Mouse (Mus musculus): Measurements from ENCODE around the gene Pip5k1c.

The Pip5k1c gene

GRCm38 (mm10) chr10:81303761-81304160, 11.0 kb downstream of the Pip5k1c start:
- DNase-seq: no peak

GRCm38 (mm10) chr10:81304597-81305238, 12.0 kb downstream of the Pip5k1c start:
- peak; percentile 63 to 76 for DNase-seq

GRCm38 (mm10) chr10:81305663-81306062, 12.9 kb downstream of the Pip5k1c start:
- DNase-seq: no peak

- DNase-seq: no peak
These were observed 13.5 kb downstream of the Pip5k1c start for GRCm38 (mm10) chr10:81306173-81306668.

- DNase-seq: no peak
These were observed 14.3 kb downstream of the Pip5k1c start for GRCm38 (mm10) chr10:81306837-81307682.

- DNase-seq: no peak
These were observed 16.8 kb downstream of the Pip5k1c start for GRCm38 (mm10) chr10:81309571-81309970.

- no peak for DNase-seq
These were observed 20.8 kb downstream of the Pip5k1c start for GRCm38 (mm10) chr10:81313581-81313980.

GRCm38 (mm10) chr10:81314201-81314600, 21.4 kb downstream of the Pip5k1c start:
- no peak for DNase-seq

GRCm38 (mm10) chr10:81315587-81315986, 22.8 kb downstream of the Pip5k1c start:
- DNase-seq: no peak

GRCm38 (mm10) chr10:81316338-81317060, 23.7 kb downstream of the Pip5k1c start:
- peak; percentile 72 to 81 for DNase-seq

- peak; percentile 82 to 88 for DNase-seq
These were observed 24.5 kb downstream of the Pip5k1c start for GRCm38 (mm10) chr10:81317273-81317672.

GRCm38 (mm10) chr10:81318589-81319329, 26.0 kb downstream of the Pip5k1c start:
- DNase-seq: peak; percentile 44 to 50

GRCm38 (mm10) chr10:81319330-81319699, 26.6 kb downstream of the Pip5k1c start:
- DNase-seq: peak; percentile 51 to 59

- peak; percentile 98 to 99 for DNase-seq
These were observed 27.2 kb downstream of the Pip5k1c start for GRCm38 (mm10) chr10:81319741-81320549.

- DNase-seq: peak; percentile 99 to 100
These were observed 28.0 kb downstream of the Pip5k1c start, which contains the start of gene Cactin for GRCm38 (mm10) chr10:81320550-81321347. TSS of gene Cactin (plus strand) at chr10:81321103.

- no peak for DNase-seq
These were observed 28.7 kb downstream of the Pip5k1c start for GRCm38 (mm10) chr10:81321436-81321835.

GRCm38 (mm10) chr10:81322444-81322843, 29.7 kb downstream of the Pip5k1c start:
- DNase-seq: no peak

- DNase-seq: no peak
These were observed 30.5 kb downstream of the Pip5k1c start for GRCm38 (mm10) chr10:81323141-81323775.

GRCm38 (mm10) chr10:81323791-81324530, 31.2 kb downstream of the Pip5k1c start:
- DNase-seq: no peak
